Mouse (Mus musculus) bone marrow, adult 2 months (tissue): ENCODE results near the gene Pygl. TPM values are rescaled to one million over a fixed set of nuclear protein-coding genes. Genes with fewer than 3 reads are reported as not detected.

Experiments used
- H3K27ac ChIP-seq: fragments of 200-500 bp; 2 replicates; pipeline ENCODE4 v1.5.1; 2012; ENCODE audit warnings: low read depth, mild to moderate bottlenecking, control low read depth, inconsistent platforms, low read length; ENCODE audit not compliant: control insufficient read depth, poor library complexity, insufficient read depth
- H3K4me1 ChIP-seq: fragments of 200-500 bp; 2 replicates; pipeline ENCODE4 v1.6.1; 2011; ENCODE audit warnings: low read length; ENCODE audit not compliant: control insufficient read depth, insufficient read depth
- H3K4me3 ChIP-seq: fragments of 200-500 bp; replicated peaks from 2 replicates; pipeline ENCODE3; 2011; ENCODE audit warnings: mild to moderate bottlenecking, low read depth, low read length, control low read depth; ENCODE audit not compliant: control insufficient read depth
- CTCF ChIP-seq: fragments of 200-500 bp; IDR thresholded peaks from 2 replicates; pipeline ENCODE4 v1.5.1; 2011; ENCODE audit warnings: low read length, control low read depth; ENCODE audit not compliant: control insufficient read depth, insufficient read depth
- POLR2A ChIP-seq: fragments of 200-500 bp; IDR thresholded peaks from 2 replicates; pipeline ENCODE4 v1.6.1; 2011; ENCODE audit warnings: low read depth, mild to moderate bottlenecking, control low read depth, low read length, borderline replicate concordance; ENCODE audit not compliant: control insufficient read depth
- WGBS: fragments of 180-500 bp; shearing (Covaris S2); methylation state at CpG from one replicate; pipeline ENCODE4 v1.1.7; 2018; 5-methylcytosine and 5-hydroxymethylcytosine counted together
- polyA plus RNA-seq: library from polyadenylated mRNA; stranded (reverse); fragments of >200 nt; gene quantifications from 2 replicates; pipeline ENCODE4 v1.2.4, GENCODE M21; 2011; ENCODE audit warnings: low replicate concordance; ENCODE audit not compliant: missing spikeins, insufficient read depth, insufficient read length

The Pygl gene
- polyA plus RNA-seq, 1 experiment: 101 TPM

DNA sequence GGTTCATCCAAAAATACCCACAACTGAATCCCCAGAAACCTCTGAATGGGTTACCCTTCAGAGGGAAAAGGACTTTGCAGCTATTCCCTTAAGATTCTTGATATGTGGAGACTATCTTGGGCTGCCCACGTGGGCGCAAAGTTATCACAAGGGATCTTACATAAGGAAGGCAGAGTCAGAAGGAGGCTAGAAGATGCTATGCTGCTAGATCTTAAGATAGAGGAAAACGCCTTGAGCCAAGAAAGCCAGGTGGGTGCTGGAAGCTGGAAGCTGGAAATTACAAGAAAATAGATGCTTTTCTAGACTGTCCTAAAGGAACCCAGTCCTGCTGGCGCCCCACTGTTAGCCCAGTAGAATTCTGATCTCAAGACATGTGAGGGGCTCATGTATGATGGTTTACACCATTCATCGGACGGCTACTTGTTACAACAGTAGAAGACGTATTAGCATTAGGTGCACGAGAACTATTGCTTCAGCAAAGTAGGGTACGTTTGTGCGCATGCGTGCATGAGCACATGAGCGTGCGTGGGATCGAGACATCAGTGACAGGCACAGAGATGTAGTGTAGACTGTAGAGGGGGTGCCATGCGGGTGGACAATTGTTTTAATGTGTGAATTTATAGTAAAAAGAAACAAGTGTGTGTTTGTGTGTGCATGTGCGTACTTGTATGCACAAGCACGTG lies 31.1 kb upstream of the Pygl start:
- no peaks in the 10 kb centered on the region; the same call in 1 of the 2 replicates for H3K4me1 ChIP-seq
- 86% methylated on average over 17 of the region's 17 CpGs for WGBS
- no peak overlapping the region for H3K27ac ChIP-seq
- no peak for TF ChIP-seq CTCF
- no peak overlapping the region for H3K4me3 ChIP-seq

DNA sequence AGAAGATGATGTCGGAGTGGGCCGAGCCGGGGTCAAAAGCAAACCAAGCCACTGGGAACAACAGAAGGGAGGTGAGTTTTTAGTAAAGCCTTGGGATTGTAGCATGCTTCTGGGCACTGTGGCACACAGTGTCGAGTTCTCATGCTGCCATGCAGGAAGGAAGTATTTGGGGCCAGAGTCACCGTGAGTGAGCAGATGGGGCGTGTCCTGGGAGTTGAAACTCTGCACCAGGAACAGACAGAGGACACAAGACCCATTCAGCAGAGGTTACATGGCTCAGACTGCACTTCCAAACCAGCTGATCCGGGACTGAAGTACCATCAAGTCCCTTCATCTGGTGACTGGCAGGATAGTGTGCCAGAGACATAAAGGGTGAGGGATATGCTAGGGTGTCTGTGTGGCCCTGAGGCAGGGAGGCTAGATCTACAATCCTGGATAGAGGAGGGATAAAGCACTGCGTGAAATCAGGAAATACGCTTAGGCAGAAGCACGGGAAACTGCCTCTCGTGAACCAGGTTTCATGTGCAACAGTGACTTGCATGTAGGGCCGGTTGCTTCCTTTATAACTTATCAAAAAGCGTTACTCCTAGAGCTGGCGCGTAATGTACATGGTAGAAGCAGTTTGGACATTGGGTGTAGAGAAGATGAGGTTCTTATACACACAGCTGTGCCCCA lies 20.1 kb upstream of the Pygl start:
- peak overlapping the region; percentile 4 for H3K4me3 ChIP-seq
- 22% methylated on average over 15 of the region's 15 CpGs for WGBS
- TF ChIP-seq CTCF (no peak), POLR2A (no peak)
- peak overlapping the region; percentile 55; the same call in 1 of the 2 replicates for H3K27ac ChIP-seq
- peaks cover 2% of the 10 kb centered on the region; the same call in 1 of the 2 replicates for H3K4me1 ChIP-seq

DNA sequence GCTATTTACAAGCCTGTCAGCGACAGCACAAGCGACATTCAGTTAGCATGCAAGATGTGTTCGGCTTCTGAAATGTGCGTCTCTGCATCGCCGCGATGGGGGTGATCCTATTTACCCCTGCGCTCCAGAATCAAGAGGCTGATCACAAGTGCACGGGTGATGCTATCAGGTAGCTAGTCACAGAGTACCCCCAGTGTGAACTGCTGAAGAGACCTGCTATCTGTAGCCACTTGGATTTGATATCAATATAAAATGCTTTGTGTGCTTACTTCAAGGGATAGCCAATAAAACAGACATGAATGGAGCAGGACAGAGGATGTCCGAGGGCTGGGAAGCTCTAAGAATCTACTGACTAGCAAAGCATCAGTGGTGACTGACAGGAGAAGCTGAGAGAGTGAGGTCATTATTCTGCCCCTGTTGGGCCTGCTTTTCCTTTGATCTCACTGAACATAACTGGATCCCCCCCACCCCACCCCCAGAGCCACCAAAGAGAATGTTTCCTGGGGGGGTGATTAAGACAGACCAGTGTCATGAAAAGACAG lies 18.4 kb upstream of the Pygl start:
- Histone ChIP-seq H3K4me3 (no peak overlapping the region), H3K27ac (no peak overlapping the region), H3K4me1 (peaks cover 2% of the 10 kb centered on the region; the same call in 1 of the 2 replicates)
- TF ChIP-seq CTCF: no peak
- TF ChIP-seq POLR2A: no peak
- 90% methylated on average over 10 of the region's 10 CpGs for WGBS

DNA sequence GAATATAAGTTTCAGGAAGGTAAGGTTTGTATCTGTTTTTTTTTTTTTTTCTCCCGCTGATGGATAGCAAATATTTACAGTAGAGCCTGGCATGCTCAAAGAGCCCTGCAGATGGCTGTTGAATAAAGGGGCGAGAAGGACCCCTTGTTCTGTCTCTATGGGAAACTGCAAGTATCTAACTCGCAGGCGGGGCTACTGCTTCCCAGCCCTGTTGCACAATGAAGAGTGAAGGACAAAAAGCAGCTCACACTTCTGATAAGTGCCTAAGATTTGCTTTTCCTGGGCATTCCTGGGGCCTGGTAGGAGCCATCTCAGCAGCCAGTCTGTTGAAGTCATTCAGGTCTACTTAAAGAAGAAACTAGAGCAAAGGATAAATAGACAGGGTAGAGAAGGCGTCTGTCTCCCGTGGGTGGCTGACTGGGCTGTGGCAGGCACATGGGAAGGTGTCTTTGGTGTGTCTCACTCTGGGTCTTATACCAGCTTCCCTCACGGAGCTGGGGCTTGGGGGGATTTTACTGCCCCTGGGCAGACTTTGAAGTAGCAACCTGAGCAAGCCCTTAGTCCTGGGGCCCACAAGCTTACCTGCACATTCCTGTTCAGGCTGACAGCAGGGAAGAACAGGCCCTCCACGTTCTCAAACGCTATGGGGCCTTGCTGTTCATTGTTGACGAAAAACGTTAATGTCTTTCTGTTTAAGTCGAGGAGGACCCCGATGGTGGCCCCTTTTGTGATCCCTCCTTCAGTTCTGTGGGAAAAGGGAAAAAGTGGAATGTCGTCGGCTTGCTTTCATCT lies 16.6 kb upstream of the Pygl start:
- peaks cover 2% of the 10 kb centered on the region; the same call in 1 of the 2 replicates for H3K4me1 ChIP-seq
- WGBS: 75% methylated on average over 15 of the region's 15 CpGs
- no peak overlapping the region for H3K27ac ChIP-seq
- TF ChIP-seq CTCF: no peak
- no peak for TF ChIP-seq POLR2A
- H3K4me3 ChIP-seq: no peak overlapping the region

DNA sequence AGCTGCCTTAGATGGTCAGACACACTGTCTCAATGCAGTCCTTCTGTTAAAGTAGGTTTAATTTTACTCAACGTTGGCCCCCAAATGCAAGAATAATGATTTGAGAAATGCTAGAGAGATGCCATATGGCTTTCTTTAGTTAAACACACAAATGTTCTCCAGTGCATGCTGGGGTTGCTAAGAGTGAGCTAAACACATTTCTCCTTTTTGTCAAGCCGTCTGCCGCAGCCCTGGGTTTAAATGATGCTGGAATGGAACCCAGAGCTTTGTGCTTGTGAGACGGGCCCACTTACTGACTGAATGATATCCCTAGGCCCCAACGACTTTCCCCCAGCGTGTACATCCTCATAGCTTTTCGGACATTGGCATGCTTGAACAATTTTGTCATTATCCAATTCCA lies 11.3 kb upstream of the Pygl start:
- H3K4me1 ChIP-seq: peaks cover 4% of the 10 kb centered on the region
- no peak overlapping the region for H3K4me3 ChIP-seq
- no peak for TF ChIP-seq POLR2A
- no peak for TF ChIP-seq CTCF
- WGBS: 81% methylated on average over 7 of the region's 7 CpGs
- no peak overlapping the region for H3K27ac ChIP-seq

DNA sequence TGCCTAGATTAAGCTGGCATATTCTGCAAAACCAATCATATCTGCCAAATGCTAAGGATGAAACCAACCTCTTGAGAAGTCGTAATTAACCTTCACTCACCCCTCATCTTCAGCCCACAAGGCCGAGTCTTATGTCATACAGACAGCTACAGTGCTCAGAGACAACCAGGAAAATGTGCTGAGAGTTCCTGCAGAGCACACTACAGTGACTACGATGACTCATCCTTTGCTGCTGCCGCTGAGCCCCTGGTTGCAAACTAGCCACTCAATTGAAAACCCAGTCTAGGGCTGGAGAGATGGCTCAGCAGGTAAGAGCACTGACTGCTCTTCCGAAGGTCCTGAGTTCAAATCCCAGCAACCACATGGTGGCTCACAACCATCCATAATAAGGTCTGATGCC lies 8.5 kb upstream of the Pygl start:
- Histone ChIP-seq H3K27ac (no peak overlapping the region), H3K4me1 (peaks cover 4% of the 10 kb centered on the region), H3K4me3 (no peak overlapping the region)
- TF ChIP-seq POLR2A (no peak), CTCF (no peak)
- 59% methylated on average over 5 of the region's 5 CpGs for WGBS

DNA sequence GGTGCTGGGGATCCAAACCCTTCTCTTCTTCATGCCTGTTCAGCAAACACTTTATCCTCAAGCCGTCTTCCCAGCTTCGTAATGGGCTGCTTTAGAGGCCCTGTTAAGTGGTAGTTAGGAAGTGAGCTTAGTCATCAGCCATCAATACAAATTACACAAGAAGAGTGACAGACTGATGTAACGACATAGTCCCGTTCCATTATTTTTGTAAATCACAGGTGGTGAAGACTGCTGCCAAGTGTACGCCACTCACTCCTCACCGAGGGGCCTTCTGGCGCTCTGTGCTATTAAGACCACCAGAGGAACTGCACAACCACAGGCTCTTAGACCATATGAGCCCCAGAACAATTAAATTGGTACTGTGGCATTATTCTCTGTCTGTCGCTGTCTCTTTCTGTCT lies 7.3 kb upstream of the Pygl start:
- Histone ChIP-seq H3K4me3 (no peak overlapping the region), H3K4me1 (peaks cover 4% of the 10 kb centered on the region), H3K27ac (no peak overlapping the region)
- WGBS: 53% methylated on average over 8 of the region's 8 CpGs
- no peak for TF ChIP-seq CTCF
- TF ChIP-seq POLR2A: no peak

DNA sequence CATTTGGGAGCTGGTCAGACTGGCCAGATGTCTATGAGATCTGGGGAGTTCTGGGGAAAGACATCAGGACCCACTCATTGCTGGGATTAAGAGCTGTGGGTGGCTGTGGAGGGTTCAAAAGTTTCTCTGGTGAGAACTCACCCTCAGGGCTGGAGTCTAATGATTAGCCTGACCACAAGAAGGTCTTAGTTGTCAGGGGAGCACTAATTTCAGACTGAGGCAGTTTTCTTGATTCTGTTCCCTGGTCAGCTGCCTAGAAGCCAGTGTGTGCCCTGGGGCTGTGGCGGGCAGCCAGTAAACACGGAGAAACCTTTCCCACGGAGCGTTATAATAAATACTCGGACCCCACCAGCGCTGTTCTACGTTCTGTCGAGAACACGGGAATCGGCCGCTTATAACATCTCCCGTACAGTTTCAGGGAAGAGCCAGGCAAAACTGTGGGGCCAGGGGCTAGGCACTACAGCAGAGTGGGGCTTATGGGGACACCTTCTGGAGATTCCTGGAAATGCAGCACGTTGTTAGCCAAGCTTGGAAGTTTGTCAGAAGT lies 3.7 kb upstream of the Pygl start:
- TF ChIP-seq CTCF (peak; percentile 74), POLR2A (no peak)
- WGBS: 7% methylated on average over 13 of the region's 13 CpGs
- Histone ChIP-seq H3K4me1 (peaks cover 10% of the 10 kb centered on the region), H3K27ac (peak overlapping the region; percentile 26; the same call in 1 of the 2 replicates), H3K4me3 (peak overlapping the region; percentile 58)
